Mouse (Mus musculus) frontal cortex, adult (tissue): ENCODE measurements around the gene Gm43552.

Experiments
- ATAC-seq: cut with Nextera tagmentation; 2 replicates; pipeline ENCODE4 v1.9.2; 2017; ENCODE audit warnings: mild to moderate bottlenecking, moderate library complexity, mixed read lengths; ENCODE audit not compliant: low TSS enrichment

The Gm43552 gene

GRCm38 (mm10) chr5:65435806-65436561 lies 56.6 kb downstream of the Gm43552 start, which contains the start of gene Ugdh:
Ugdh (minus strand) TSS chr5:65435949.
- ATAC-seq: peak; percentile 90

GRCm38 (mm10) chr5:65435363-65435805 lies 57.2 kb downstream of the Gm43552 start:
- ATAC-seq: no peak; the same call in 1 of the 2 replicates

- ATAC-seq: peak; percentile 35
Measured at GRCm38 (mm10) chr5:65434471-65435362, 57.9 kb downstream of the Gm43552 start.

- ATAC-seq: no peak
Measured at GRCm38 (mm10) chr5:65429441-65429840, 63.2 kb downstream of the Gm43552 start.

- no peak for ATAC-seq
Measured at GRCm38 (mm10) chr5:65428321-65428720, 64.3 kb downstream of the Gm43552 start.

- ATAC-seq: no peak
Measured at GRCm38 (mm10) chr5:65425251-65425650, 67.4 kb downstream of the Gm43552 start.

- ATAC-seq: no peak
Measured at GRCm38 (mm10) chr5:65424215-65424614, 68.4 kb downstream of the Gm43552 start.

GRCm38 (mm10) chr5:65422803-65423202 lies 69.8 kb downstream of the Gm43552 start:
- ATAC-seq: no peak

GRCm38 (mm10) chr5:65420822-65421221 lies 71.8 kb downstream of the Gm43552 start:
- ATAC-seq: no peak

GRCm38 (mm10) chr5:65419136-65419535 lies 73.5 kb downstream of the Gm43552 start:
- no peak for ATAC-seq

GRCm38 (mm10) chr5:65415653-65416458 lies 76.8 kb downstream of the Gm43552 start:
- peak; percentile 80 for ATAC-seq

- ATAC-seq: peak; percentile 56
Measured at GRCm38 (mm10) chr5:65407989-65408388, 84.6 kb downstream of the Gm43552 start.

GRCm38 (mm10) chr5:65401251-65401994 lies 91.2 kb downstream of the Gm43552 start:
- peak; percentile 97 for ATAC-seq

- ATAC-seq: no peak
Measured at GRCm38 (mm10) chr5:65394425-65394824, 98.2 kb downstream of the Gm43552 start.

GRCm38 (mm10) chr5:65391753-65392152 lies 100.9 kb downstream of the Gm43552 start:
- ATAC-seq: no peak

GRCm38 (mm10) chr5:65390648-65391644 lies 101.7 kb downstream of the Gm43552 start, which contains the start of the genes Rpl9 and Lias:
Rpl9 (minus strand) TSS chr5:65391444.
Lias (plus strand) TSS chr5:65391497.
- peak; percentile 98 for ATAC-seq

GRCm38 (mm10) chr5:65387008-65387867 lies 105.4 kb downstream of the Gm43552 start:
- ATAC-seq: no peak

GRCm38 (mm10) chr5:65385704-65386103 lies 106.9 kb downstream of the Gm43552 start:
- peak; percentile 87 for ATAC-seq
